Mouse (Mus musculus): Measurements from ENCODE around the gene Edar. TPM values are rescaled to one million over a fixed set of nuclear protein-coding genes. Genes with fewer than 3 reads are reported as not detected.
"Not testable (repeated sequence)": the region's sequence is repeated elsewhere in the genome, so short reads cannot be mapped to it uniquely, and the experiment has no call there.

Gene Edar
- 0.20 and 0.28 TPM in 2 replicates for polyA plus RNA-seq (2015; fragmentation: Nextera tagmentation; extraction: Ambion mirVana)

- Histone ChIP-seq H3K4me1 (peaks cover 21% of the 10 kb centered on the region), H3K4me2 (peak within 1 kb of the TSS; percentile 44), H3K9me3 (no peaks in the 10 kb centered on the region), H3K27me3 (replicated peaks) (no peaks in the 10 kb centered on the region; the same call in 1 of the 2 replicates), H3K9ac (no peak within 1 kb of the TSS), H3K36me3 (replicated peaks) (no peaks in the 10 kb centered on the region), H3K4me3 (peak within 1 kb of the TSS; percentile 14; the same call in 1 of the 2 replicates), H3K27ac (no peak within 1 kb of the TSS)
- 3% methylated on average over 20 of the region's 20 CpGs for WGBS
- peak; percentile 74 for ATAC-seq (replicated peaks)
Measured at GRCm38 (mm10) chr10:58675533-58675932, at the start of gene Edar. TSS of gene Edar (minus strand) at chr10:58675654.

GRCm38 (mm10) chr10:58718110-58718509 lies 42.7 kb upstream of the Edar start, which contains the start of gene Gm17542:
TSS of gene Gm17542 (minus strand) at chr10:58718210.
- H3K4me2 ChIP-seq; H3K27me3 ChIP-seq (replicated peaks); H3K4me1 ChIP-seq; H3K36me3 ChIP-seq (replicated peaks); H3K4me3 ChIP-seq; H3K27ac ChIP-seq; ATAC-seq (replicated peaks); H3K9me3 ChIP-seq; H3K9ac ChIP-seq: not testable (repeated sequence)

- Histone ChIP-seq H3K36me3 (replicated peaks) (no peaks in the 10 kb centered on the region), H3K27ac (no peak overlapping the region), H3K4me2 (peak overlapping the region; percentile 5; the same call in 1 of the 2 replicates), H3K4me3 (no peak overlapping the region), H3K9ac (no peak overlapping the region), H3K27me3 (replicated peaks) (no peaks in the 10 kb centered on the region), H3K4me1 (no peaks in the 10 kb centered on the region), H3K9me3 (no peaks in the 10 kb centered on the region)
- 65% methylated on average over 3 of the region's 3 CpGs for WGBS
- no peak for ATAC-seq (replicated peaks)
Measured at GRCm38 (mm10) chr10:58714789-58715148, 39.3 kb upstream of the Edar start.

- Histone ChIP-seq H3K4me3 (no peak overlapping the region), H3K27ac (no peak overlapping the region), H3K4me2 (peak overlapping the region; percentile 5), H3K27me3 (replicated peaks) (no peaks in the 10 kb centered on the region), H3K4me1 (no peaks in the 10 kb centered on the region), H3K9ac (no peak overlapping the region), H3K9me3 (no peaks in the 10 kb centered on the region), H3K36me3 (replicated peaks) (no peaks in the 10 kb centered on the region)
- peak; percentile 63 for ATAC-seq (replicated peaks)
- 51% methylated on average over 24 of the region's 24 CpGs for WGBS
Measured at GRCm38 (mm10) chr10:58713855-58714788, 38.7 kb upstream of the Edar start.

- H3K4me3 ChIP-seq: no peak overlapping the region
- 85% methylated on average over 7 of the region's 7 CpGs for whole genome bisulfite sequencing
- no peak overlapping the region for H3K4me2 ChIP-seq
- H3K27ac ChIP-seq: no peak overlapping the region
- no peaks in the 10 kb centered on the region for H3K36me3 ChIP-seq (replicated peaks)
- no peak for ATAC-seq (replicated peaks)
- no peak overlapping the region for H3K9ac ChIP-seq
- no peaks in the 10 kb centered on the region for H3K4me1 ChIP-seq
- H3K27me3 ChIP-seq (replicated peaks): no peaks in the 10 kb centered on the region
- H3K9me3 ChIP-seq: no peaks in the 10 kb centered on the region
Measured at GRCm38 (mm10) chr10:58713225-58713624, 37.8 kb upstream of the Edar start.

- H3K9ac ChIP-seq: no peak overlapping the region
- no peaks in the 10 kb centered on the region for H3K9me3 ChIP-seq
- H3K4me1 ChIP-seq: no peaks in the 10 kb centered on the region
- WGBS: 92% methylated on average over 4 of the region's 4 CpGs
- H3K4me3 ChIP-seq: no peak overlapping the region
- H3K27me3 ChIP-seq (replicated peaks): no peaks in the 10 kb centered on the region
- H3K4me2 ChIP-seq: no peak overlapping the region
- no peaks in the 10 kb centered on the region for H3K36me3 ChIP-seq (replicated peaks)
- no peak for ATAC-seq (replicated peaks)
- H3K27ac ChIP-seq: no peak overlapping the region
Measured at GRCm38 (mm10) chr10:58709021-58709420, 33.6 kb upstream of the Edar start.

- Histone ChIP-seq H3K27ac (no peak overlapping the region), H3K9me3 (no peaks in the 10 kb centered on the region), H3K27me3 (replicated peaks) (no peaks in the 10 kb centered on the region), H3K9ac (no peak overlapping the region), H3K4me3 (no peak overlapping the region), H3K36me3 (replicated peaks) (no peaks in the 10 kb centered on the region), H3K4me2 (no peak overlapping the region), H3K4me1 (peaks cover 10% of the 10 kb centered on the region)
- ATAC-seq (replicated peaks): peak; percentile 88
- WGBS: 45% methylated on average over 6 of the region's 6 CpGs
Measured at GRCm38 (mm10) chr10:58700578-58700977, 25.1 kb upstream of the Edar start.

GRCm38 (mm10) chr10:58700160-58700559 lies 24.7 kb upstream of the Edar start:
- WGBS: 20% methylated on average over 4 of the region's 4 CpGs
- H3K27ac ChIP-seq: 0 out of 2 replicates have a peak overlapping the region, but pooled peaks have one; percentile 1
- H3K9me3 ChIP-seq: no peaks in the 10 kb centered on the region
- H3K4me2 ChIP-seq: no peak overlapping the region
- no peaks in the 10 kb centered on the region for H3K27me3 ChIP-seq (replicated peaks)
- no peak overlapping the region for H3K4me3 ChIP-seq
- no peak overlapping the region for H3K9ac ChIP-seq
- H3K4me1 ChIP-seq: peaks cover 10% of the 10 kb centered on the region
- no peaks in the 10 kb centered on the region for H3K36me3 ChIP-seq (replicated peaks)
- ATAC-seq (replicated peaks): peak; percentile 87

GRCm38 (mm10) chr10:58698955-58699354 lies 23.5 kb upstream of the Edar start:
- Histone ChIP-seq H3K36me3 (replicated peaks) (no peaks in the 10 kb centered on the region), H3K27me3 (replicated peaks) (no peaks in the 10 kb centered on the region), H3K27ac (no peak overlapping the region), H3K4me2 (no peak overlapping the region), H3K9me3 (no peaks in the 10 kb centered on the region), H3K9ac (no peak overlapping the region), H3K4me1 (peaks cover 10% of the 10 kb centered on the region), H3K4me3 (no peak overlapping the region)
- ATAC-seq (replicated peaks): no peak
- WGBS: 94% methylated on average over 4 of the region's 4 CpGs

GRCm38 (mm10) chr10:58691051-58691450 lies 15.6 kb upstream of the Edar start:
- ATAC-seq (replicated peaks): no peak
- 81% methylated on average over 7 of the region's 7 CpGs for WGBS
- H3K4me1 ChIP-seq: no peaks in the 10 kb centered on the region
- H3K9me3 ChIP-seq: no peaks in the 10 kb centered on the region
- H3K36me3 ChIP-seq (replicated peaks): no peaks in the 10 kb centered on the region
- H3K4me2 ChIP-seq: no peak overlapping the region
- H3K4me3 ChIP-seq: no peak overlapping the region
- no peak overlapping the region for H3K9ac ChIP-seq
- no peaks in the 10 kb centered on the region for H3K27me3 ChIP-seq (replicated peaks)
- no peak overlapping the region for H3K27ac ChIP-seq

GRCm38 (mm10) chr10:58679298-58679697 lies 3.8 kb upstream of the Edar start:
- Histone ChIP-seq H3K27ac (no peak overlapping the region), H3K4me2 (no peak overlapping the region), H3K27me3 (replicated peaks) (no peaks in the 10 kb centered on the region; the same call in 1 of the 2 replicates), H3K9me3 (no peaks in the 10 kb centered on the region), H3K9ac (no peak overlapping the region), H3K4me1 (peaks cover 5% of the 10 kb centered on the region), H3K36me3 (replicated peaks) (no peaks in the 10 kb centered on the region), H3K4me3 (no peak overlapping the region)
- ATAC-seq (replicated peaks): no peak
- 89% methylated on average over 6 of the region's 6 CpGs for WGBS

- H3K27me3 ChIP-seq (replicated peaks): no peaks in the 10 kb centered on the region; the same call in 1 of the 2 replicates
- no peaks in the 10 kb centered on the region for H3K9me3 ChIP-seq
- peaks cover 21% of the 10 kb centered on the region for H3K4me1 ChIP-seq
- H3K9ac ChIP-seq: no peak overlapping the region
- no peaks in the 10 kb centered on the region for H3K36me3 ChIP-seq (replicated peaks)
- H3K4me3 ChIP-seq: no peak overlapping the region
- WGBS: 20% methylated on average over 15 of the region's 15 CpGs
- peak overlapping the region; percentile 45; the same call in 1 of the 2 replicates for H3K27ac ChIP-seq
- ATAC-seq (replicated peaks): peak; percentile 83
- H3K4me2 ChIP-seq: peak overlapping the region; percentile 39
Measured at GRCm38 (mm10) chr10:58673278-58674061, 2.0 kb downstream of the Edar start.

Measured in midbrain, embryonic 15.5 days (tissue).